Mouse (Mus musculus) v-Abl transformed pro-B cells (cell line): ENCODE data around the gene BC048403.
"Not testable (repeated sequence)": the region's sequence is repeated elsewhere in the genome, so short reads cannot be mapped to it uniquely, and the experiment has no call there.

Experiments used
- in situ Hi-C, 2 experiments: fragments of 400-800 bp; cut with MboI; formaldehyde crosslinking; loops; one replicate each; pipeline ENCODE4 v1.15.1; 2025; ENCODE audit not compliant: unreplicated experiment in 2 of 2

Gene BC048403

GRCm38 (mm10) chr10:121755822-121756221 lies 16.1 kb downstream of the BC048403 start:
- in situ Hi-C loops, result no loop called here

- in situ Hi-C loops, result no loop called here
These were observed 16.9 kb downstream of the BC048403 start for GRCm38 (mm10) chr10:121756677-121757076.

- in situ Hi-C loops, result no loop called here
These were observed 19.4 kb downstream of the BC048403 start for GRCm38 (mm10) chr10:121759095-121759494.

- in situ Hi-C loops, result no loop called here
These were observed 22.4 kb downstream of the BC048403 start for GRCm38 (mm10) chr10:121762141-121762540.

GRCm38 (mm10) chr10:121763191-121763590 lies 23.5 kb downstream of the BC048403 start:
- in situ Hi-C loops, result no loop called here

- in situ Hi-C loops, result no loop called here
These were observed 24.9 kb downstream of the BC048403 start for GRCm38 (mm10) chr10:121764469-121765173.

GRCm38 (mm10) chr10:121765174-121766057 lies 25.7 kb downstream of the BC048403 start:
- in situ Hi-C loops, result no loop called here

- in situ Hi-C loops, result not testable (repeated sequence)
These were observed 27.6 kb downstream of the BC048403 start for GRCm38 (mm10) chr10:121767295-121767694.

GRCm38 (mm10) chr10:121769711-121770110 lies 30.0 kb downstream of the BC048403 start:
- in situ Hi-C loops, result no loop called here

GRCm38 (mm10) chr10:121770624-121771577 lies 31.2 kb downstream of the BC048403 start:
- in situ Hi-C loops, result no loop called here

GRCm38 (mm10) chr10:121773813-121774212 lies 34.1 kb downstream of the BC048403 start:
- in situ Hi-C loops, result no loop called here

GRCm38 (mm10) chr10:121775990-121776389 lies 36.3 kb downstream of the BC048403 start:
- in situ Hi-C loops, result no loop called here

- in situ Hi-C loops, result no loop called here
These were observed 41.4 kb downstream of the BC048403 start for GRCm38 (mm10) chr10:121781159-121781558.

GRCm38 (mm10) chr10:121788536-121788935 lies 48.8 kb downstream of the BC048403 start:
- in situ Hi-C loops, result no loop called here

- in situ Hi-C loops, result no loop called here
These were observed 50.3 kb downstream of the BC048403 start for GRCm38 (mm10) chr10:121790078-121790477.

- in situ Hi-C loops, result no loop called here
These were observed 52.9 kb downstream of the BC048403 start for GRCm38 (mm10) chr10:121792661-121793060.

GRCm38 (mm10) chr10:121794486-121794885 lies 54.7 kb downstream of the BC048403 start:
- in situ Hi-C loops, result no loop called here

- in situ Hi-C loops, result no loop called here
These were observed 56.5 kb downstream of the BC048403 start for GRCm38 (mm10) chr10:121796027-121796802.

GRCm38 (mm10) chr10:121800041-121800440 lies 60.3 kb downstream of the BC048403 start:
- in situ Hi-C loops, result no loop called here
